Mouse (Mus musculus) layer of hippocampus, adult 8-10 months (tissue): ENCODE data around the gene Abhd17c. TPM values are rescaled to one million over a fixed set of nuclear protein-coding genes. Genes with fewer than 3 reads are reported as not detected.
A peak's percentile ranks its signal among the peaks of the same experiment; 100 is the strongest.

Experiments
- DNase-seq, 2 experiments: peaks; one replicate each; pipeline ENCODE4 v3.0.0; 2022; ENCODE audit warnings: low spot score in 2 of 2
- total RNA-seq, 4 experiments: library from RNA; stranded (reverse); gene quantifications; 2 replicates each; pipeline ENCODE4 v1.2.4; 2022

Abhd17c gene
- total RNA-seq, 4 experiments from 2014 or later, result 48.1 to 51.8 (median 48.8) TPM

DNA sequence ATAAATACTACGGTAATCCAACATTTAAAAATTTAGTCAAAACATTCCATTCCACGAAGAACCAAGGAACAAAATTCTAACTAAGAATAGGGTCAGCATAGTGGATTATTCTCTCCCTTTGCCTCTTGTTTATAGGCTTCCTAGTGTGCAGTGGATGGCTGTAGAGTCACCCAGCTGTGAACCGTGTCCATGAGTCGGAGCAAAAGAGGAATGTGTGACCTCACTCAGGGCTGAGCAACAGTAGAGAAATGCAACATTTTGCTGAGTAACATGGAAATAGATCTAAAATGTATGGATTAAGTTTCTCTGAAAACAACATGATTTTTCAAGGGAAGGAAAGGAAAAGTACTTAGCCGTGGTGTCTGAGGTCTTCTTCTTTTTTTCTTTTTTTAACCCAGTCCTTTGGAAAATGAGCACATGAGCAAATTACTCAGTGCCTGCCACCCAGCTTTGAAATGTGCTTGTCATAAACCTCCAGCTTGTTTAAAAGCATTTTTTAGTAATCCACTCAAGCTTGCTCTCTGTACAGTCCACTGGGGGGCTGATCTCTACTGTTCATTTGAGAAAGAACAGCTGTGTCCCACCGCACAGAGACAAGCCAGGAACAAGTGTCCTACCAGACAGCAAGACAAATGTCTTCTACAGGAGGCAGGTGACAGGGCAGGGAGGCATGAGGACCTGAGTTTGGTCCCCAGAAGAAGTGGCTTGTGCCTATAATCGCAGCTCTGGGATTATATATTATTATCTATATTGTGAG, 74.3 kb downstream of the Abhd17c start:
- DNase-seq, result no peak

DNA sequence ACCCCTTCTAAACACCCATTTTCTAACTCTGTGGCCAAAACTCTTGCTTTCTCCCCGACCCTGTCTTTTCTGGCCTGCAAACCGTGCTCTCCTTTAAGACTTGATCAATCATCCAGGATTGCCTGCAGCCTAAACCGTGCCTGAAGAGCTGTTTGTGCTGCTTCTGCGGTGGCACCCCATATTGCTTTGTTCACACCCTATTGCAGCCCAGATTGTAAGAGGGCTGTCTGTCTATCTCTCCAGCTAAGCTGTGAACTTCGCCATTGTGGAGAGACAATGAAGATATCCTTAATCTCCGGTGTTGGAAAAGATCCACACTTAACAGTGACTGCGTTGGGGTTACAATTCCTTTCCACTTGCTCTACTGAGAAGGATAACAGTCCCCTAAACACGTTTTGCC, 77.4 kb downstream of the Abhd17c start:
- peak in 1 of 2 experiments; percentile 24 for DNase-seq

DNA sequence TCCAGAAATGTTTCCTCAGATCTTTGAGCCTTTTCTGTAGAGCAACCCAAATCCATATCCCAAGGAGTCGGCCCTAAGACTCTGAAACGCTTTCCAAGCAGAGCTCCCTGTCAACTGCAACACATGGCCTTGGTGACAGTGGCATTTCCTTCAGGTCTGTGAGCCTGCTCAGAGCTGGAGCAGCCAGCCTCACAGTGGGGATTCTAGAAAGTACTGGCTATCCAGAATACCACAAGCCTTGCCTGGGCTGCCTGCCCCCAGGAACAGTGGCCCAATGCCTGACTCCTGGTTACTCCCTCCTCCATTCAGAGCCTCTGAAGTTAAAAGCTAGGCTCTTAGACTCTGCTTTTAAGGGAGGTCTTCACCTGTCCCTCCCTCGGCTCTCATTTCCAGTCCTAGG, 77.8 kb downstream of the Abhd17c start:
- DNase-seq, result no peak

DNA sequence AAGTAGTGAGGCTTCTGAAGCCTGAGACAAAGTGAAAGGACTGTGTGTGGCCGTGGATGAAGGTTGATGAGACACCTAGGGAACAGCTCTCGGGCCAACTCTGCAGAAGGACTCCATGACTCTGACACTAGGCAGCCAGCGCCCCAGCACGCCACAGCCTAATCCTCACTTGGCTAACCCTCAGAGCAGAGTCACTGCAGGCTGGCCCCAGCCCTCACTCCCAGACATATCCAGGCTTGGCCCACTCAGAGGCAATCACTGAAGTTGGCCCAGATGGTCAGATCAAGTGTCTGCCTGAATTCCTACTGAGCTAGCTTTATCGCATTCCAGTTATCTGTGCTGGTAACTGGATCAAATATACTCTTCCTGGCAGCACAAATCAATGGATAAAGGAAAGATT, 82.8 kb downstream of the Abhd17c start:
- DNase-seq, result no peak

DNA sequence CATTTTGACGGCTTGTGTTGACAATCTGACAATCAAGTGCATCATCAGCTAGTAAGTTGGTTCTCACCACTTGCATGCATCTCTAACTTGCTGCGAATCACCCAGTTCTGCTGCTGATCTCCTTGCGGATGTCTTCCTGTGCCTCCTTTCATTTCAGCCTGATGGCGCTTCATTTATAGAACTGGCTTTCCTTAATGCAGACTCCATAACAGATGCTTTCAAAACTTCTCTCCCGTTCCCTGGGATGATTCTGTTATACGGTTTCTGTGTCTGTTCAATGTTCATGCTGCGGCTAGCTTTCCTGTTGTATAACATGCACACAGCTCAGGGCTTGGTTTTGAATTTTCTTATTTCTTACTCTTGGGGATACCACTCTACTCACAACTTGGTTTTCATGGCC, 91.9 kb downstream of the Abhd17c start:
- DNase-seq, result no peak

Other genes with a start within 250 kb of the Abhd17c start
- 10 to 100 TPM; 17.3 to 23.1 (median 20.9) TPM for gene Cemip, start 65.4 kb downstream of the Abhd17c start, total RNA-seq